Comparison of ENCODE assay signal across 8 mouse cellular contexts in the genomic region with DNA sequence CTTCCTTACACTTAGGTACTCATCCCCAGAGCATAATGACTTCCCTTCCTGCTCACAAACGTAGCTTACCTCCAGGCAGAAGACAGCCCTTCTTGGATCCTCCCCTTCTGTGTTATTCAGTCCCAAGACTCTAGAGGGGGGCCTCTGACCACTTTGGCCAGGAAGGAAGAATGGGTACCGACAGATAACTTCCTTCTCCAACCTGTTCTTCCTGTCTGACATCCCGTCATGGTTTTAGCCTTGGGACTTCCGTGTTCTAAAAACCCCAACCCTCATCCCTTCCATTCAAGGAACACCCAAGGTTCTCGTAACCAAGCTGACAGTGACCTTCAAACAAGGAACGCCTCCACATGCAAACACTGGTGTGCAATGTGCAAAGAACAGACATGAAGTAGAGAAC. TPM values are rescaled to one million over a fixed set of nuclear protein-coding genes. Genes with fewer than 3 reads are reported as not detected.
DNase-seq lines count a peak whose midpoint lies in the region; ATAC-seq and TF ChIP-seq lines count a peak whose summit lies in the region.

A gene (minus strand): TSS at position 168 of the 400 bp plus-strand sequence.

- peak within 1 kb of the TSS; percentile 51 for H3K4me3 ChIP-seq in kidney, postnatal 0 days (replicated peaks; ENCODE audit: low read depth, low read length)
- peak within 1 kb of the TSS; percentile 40 for H3K4me3 ChIP-seq in hindbrain, postnatal 0 days (ENCODE audit: low read length)

- WGBS in kidney, postnatal 0 days, result 75% methylated on average over 6 of the region's 6 CpGs
- 83% methylated on average over 6 of the region's 6 CpGs for WGBS in hindbrain, postnatal 0 days

- H3K9me3 ChIP-seq in kidney, postnatal 0 days (replicated peaks; ENCODE audit: low read length), result no peaks in the 10 kb centered on the region
- H3K9me3 ChIP-seq in hindbrain, postnatal 0 days (ENCODE audit: low read length), result no peaks in the 10 kb centered on the region

- H3K9ac ChIP-seq in kidney, postnatal 0 days (ENCODE audit: low read depth, low read length), result peak within 1 kb of the TSS; percentile 83
- peak within 1 kb of the TSS; percentile 71 for H3K9ac ChIP-seq in hindbrain, postnatal 0 days (replicated peaks; ENCODE audit: low read length)

- H3K27me3 ChIP-seq in kidney, postnatal 0 days (ENCODE audit: insufficient read depth, low read length), result no peaks in the 10 kb centered on the region
- no peaks in the 10 kb centered on the region for H3K27me3 ChIP-seq in hindbrain, postnatal 0 days (ENCODE audit: insufficient read depth, low read length)

- H3K27ac ChIP-seq in kidney, postnatal 0 days, result peak within 1 kb of the TSS; percentile 70
- peak within 1 kb of the TSS; percentile 82 for H3K27ac ChIP-seq in hindbrain, postnatal 0 days

- no peak for DNase-seq in kidney, postnatal 0 days (ENCODE audit: low spot score)
- no peak for DNase-seq in kidney, adult 8-10 months
- DNase-seq in brain, adult 2 months (ENCODE audit: low read depth, low spot score), result peak; percentile 23
- no peak for DNase-seq in gastrocnemius, postnatal 14 days
- DNase-seq in hindbrain, postnatal 0 days (ENCODE audit: low spot score), result no peak
- peak; percentile 48 for DNase-seq in lung, postnatal 25 days (ENCODE audit: low spot score)
- no peak for DNase-seq in cerebellum, adult 9-10 months
- DNase-seq in thymus, postnatal 10 days (ENCODE audit: low spot score in 2 of 2), result no peak

- H3K36me3 ChIP-seq in kidney, postnatal 0 days (ENCODE audit: insufficient read depth, low read length), result no peaks in the 10 kb centered on the region
- no peaks in the 10 kb centered on the region; the same call in 1 of the 2 replicates for H3K36me3 ChIP-seq in hindbrain, postnatal 0 days (ENCODE audit: insufficient read depth, low read length)

- intact Hi-C loops in gastrocnemius, postnatal 14 days (cut with DNase I; ENCODE audit: low total_unique reads), result no loop called here

- peak within 1 kb of the TSS; percentile 87 for H3K4me2 ChIP-seq in kidney, postnatal 0 days (ENCODE audit: low read length)
- peak within 1 kb of the TSS; percentile 57 for H3K4me2 ChIP-seq in hindbrain, postnatal 0 days (ENCODE audit: low read depth, low read length)

- H3K4me1 ChIP-seq in kidney, postnatal 0 days (replicated peaks; ENCODE audit: insufficient read depth, low read length), result 0 out of 2 replicates have a peak, but pooled peaks cover 8% of the 10 kb centered on the region
- H3K4me1 ChIP-seq in hindbrain, postnatal 0 days (ENCODE audit: insufficient read depth, low read length), result peaks cover 6% of the 10 kb centered on the region

- no peak for TF ChIP-seq CTCF in kidney, postnatal 0 days (IDR thresholded peaks at IDR 0.05; ENCODE audit: low read depth)
- TF ChIP-seq CTCF in hindbrain, postnatal 0 days (IDR thresholded peaks at IDR 0.05; ENCODE audit: low read depth), result no peak

- no peak for ATAC-seq in kidney, postnatal 0 days (replicated peaks; ENCODE audit: low FRiP score, low read depth)
- no peak for ATAC-seq in hindbrain, postnatal 0 days

RNA-seq across cellular contexts. Expression of the gene that starts here (rescaled TPM):
- polyA plus RNA-seq in kidney, postnatal 0 days (2015; fragmentation: Nextera tagmentation; extraction: Ambion mirVana), result 6.8 and 7.2 TPM in 2 replicates
- 10 to 100 TPM; 26.0 to 26.2 TPM for total RNA-seq in gastrocnemius, postnatal 14 days (2021)
- total RNA-seq in hindbrain, postnatal 0 days (2014; rRNA removed), result 5.7 and 12.7 TPM in 2 replicates
- polyA plus RNA-seq in hindbrain, postnatal 0 days (2015; fragmentation: Nextera tagmentation; extraction: Ambion mirVana), result 5.1 and 6.9 TPM in 2 replicates

Comparison
In these comparisons a context has a peak if more than half of its experiments do, and no peak if none do; other contexts are left out.
1. DNase-seq: peak in brain, adult 2 months (single experiment) and lung, postnatal 25 days (single experiment); none in kidney, postnatal 0 days (single experiment), kidney, adult 8-10 months (0 of 2), gastrocnemius, postnatal 14 days (single experiment), hindbrain, postnatal 0 days (single experiment), cerebellum, adult 9-10 months (single experiment) and thymus, postnatal 10 days (0 of 2).